Mouse (Mus musculus) testis, adult 2 months (tissue): ENCODE results near the gene Gpank1. TPM values are rescaled to one million over a fixed set of nuclear protein-coding genes. Genes with fewer than 3 reads are reported as not detected.

Experiments
- H3K27ac ChIP-seq: fragments of 200-500 bp; 2 replicates; pipeline ENCODE4 v1.5.1; 2012; ENCODE audit warnings: low read depth, low read length; ENCODE audit not compliant: control insufficient read depth, insufficient read depth
- H3K27me3 ChIP-seq: fragments of 200-500 bp; 2 replicates; pipeline ENCODE4 v1.6.1; 2012; ENCODE audit warnings: mild to moderate bottlenecking, low read length, moderate library complexity; ENCODE audit not compliant: control insufficient read depth, insufficient read depth
- H3K36me3 ChIP-seq: fragments of 200-500 bp; 2 replicates; pipeline ENCODE4 v1.6.1; 2012; ENCODE audit warnings: mild to moderate bottlenecking, low read length; ENCODE audit not compliant: control insufficient read depth, insufficient read depth
- H3K4me1 ChIP-seq: fragments of 200-500 bp; 2 replicates; pipeline ENCODE4 v1.6.1; 2012; ENCODE audit warnings: low read length; ENCODE audit not compliant: control insufficient read depth, insufficient read depth
- H3K4me3 ChIP-seq: fragments of 200-500 bp; 2 replicates; pipeline ENCODE4 v1.5.1; 2012; ENCODE audit warnings: low read depth, mild to moderate bottlenecking, low read length, moderate library complexity, mixed read lengths; ENCODE audit not compliant: control insufficient read depth
- CTCF ChIP-seq: fragments of 200-500 bp; IDR thresholded peaks from 2 replicates; pipeline ENCODE4 v1.5.1; 2012; ENCODE audit warnings: low read depth, mild to moderate bottlenecking, inconsistent platforms, low read length, moderate library complexity; ENCODE audit not compliant: control insufficient read depth, insufficient read depth, insufficient replicate concordance
- POLR2A ChIP-seq: fragments of 200-500 bp; IDR thresholded peaks from 2 replicates; pipeline ENCODE4 v1.6.1; 2012; ENCODE audit warnings: low read depth, mild to moderate bottlenecking, inconsistent platforms, low read length, moderate library complexity; ENCODE audit not compliant: control insufficient read depth
- polyA plus RNA-seq: library from polyadenylated mRNA; depleted of rRNA; stranded (reverse); fragments of >200 nt; gene quantifications from 2 replicates; pipeline ENCODE4 v1.2.3, GENCODE M21; 2012; rRNA removed

Gpank1 gene
- polyA plus RNA-seq, 1 experiment, result 70.0 TPM

DNA sequence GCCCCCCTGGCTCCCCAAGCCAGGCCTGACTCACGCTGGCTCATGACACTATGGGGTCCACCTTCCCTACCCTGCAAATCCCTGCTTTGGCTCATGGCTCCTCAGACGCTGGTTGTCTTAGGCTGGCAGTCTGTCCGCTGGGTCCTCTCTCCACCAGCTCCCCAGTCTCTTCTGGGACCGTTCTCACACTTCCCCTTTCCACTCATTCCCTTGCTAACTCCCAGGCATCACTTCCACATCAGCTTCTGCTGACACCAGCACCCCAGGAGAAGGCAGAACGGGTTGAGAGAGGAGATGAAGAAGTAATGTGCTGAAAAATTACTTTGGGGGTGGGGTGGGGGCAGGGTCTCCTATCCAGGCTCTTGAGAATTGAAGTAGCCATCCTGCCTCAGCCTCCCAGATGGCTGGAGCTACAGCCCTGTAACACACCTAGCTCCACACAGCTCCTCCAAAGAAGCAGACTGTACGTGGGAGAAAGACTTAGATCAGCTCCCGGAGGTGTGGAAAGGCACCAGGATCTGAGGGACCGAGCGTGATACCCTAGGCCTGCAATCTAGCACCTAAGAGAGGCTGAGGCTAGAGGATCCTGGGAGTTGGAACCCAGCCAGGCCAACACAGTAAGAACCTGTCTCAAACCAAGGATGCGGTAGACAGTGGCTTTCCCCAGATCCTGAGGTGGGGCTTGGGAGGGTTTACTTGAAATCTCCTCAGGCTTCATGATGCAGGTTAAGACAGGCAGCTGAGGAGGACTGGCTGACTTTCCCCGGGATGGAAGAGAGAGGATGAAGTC is 51.4 kb downstream of the Gpank1 start:
- Histone ChIP-seq H3K27ac (peak overlapping the region; percentile 39), H3K4me3 (peak overlapping the region; percentile 81), H3K4me1 (no peaks in the 10 kb centered on the region), H3K36me3 (no peaks in the 10 kb centered on the region), H3K27me3 (no peaks in the 10 kb centered on the region)
- no peak for TF ChIP-seq CTCF
- TF ChIP-seq POLR2A, result no peak

DNA sequence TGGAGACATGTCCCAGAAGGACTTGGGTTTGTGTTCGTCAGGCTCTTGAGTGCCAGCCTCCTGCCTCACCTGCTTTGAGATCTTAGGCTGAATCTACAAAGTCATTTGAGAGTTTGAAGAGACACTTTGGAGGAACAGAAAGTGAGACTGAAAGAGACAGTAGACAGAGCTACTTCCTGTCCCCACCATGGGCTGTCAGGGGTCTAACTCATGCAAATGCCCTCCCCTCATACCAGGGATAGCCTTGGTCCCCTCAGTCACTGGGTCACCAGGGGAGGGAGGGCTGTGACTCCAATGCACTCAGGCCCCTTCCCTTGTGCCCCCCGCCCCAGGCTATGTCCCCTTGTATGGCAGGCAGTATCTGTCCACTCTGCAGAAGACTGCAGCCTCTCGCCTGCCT is 52.1 kb downstream of the Gpank1 start:
- no peaks in the 10 kb centered on the region for H3K4me1 ChIP-seq
- no peak overlapping the region for H3K27ac ChIP-seq
- peak overlapping the region; percentile 81 for H3K4me3 ChIP-seq
- no peaks in the 10 kb centered on the region for H3K27me3 ChIP-seq
- no peaks in the 10 kb centered on the region for H3K36me3 ChIP-seq
- TF ChIP-seq POLR2A (no peak), CTCF (no peak)

Other genes with a start within 250 kb of the Gpank1 start
- 4.0 and 4.7 TPM in 2 replicates for gene Zbtb12, start 242.0 kb upstream of the Gpank1 start, polyA plus RNA-seq
- gene Gm20547, start 239.4 kb upstream of the Gpank1 start, polyA plus RNA-seq, result not detected in 2 replicates
- gene C2, start 223.2 kb upstream of the Gpank1 start, polyA plus RNA-seq, result 14.8 and 15.3 TPM in 2 replicates
- gene Ehmt2, start 223.0 kb upstream of the Gpank1 start, polyA plus RNA-seq, result 344 and 384 TPM in 2 replicates
- 0.52 and 2.2 TPM in 2 replicates for gene Slc44a4, start 207.0 kb upstream of the Gpank1 start, polyA plus RNA-seq
- 4.1 and 7.9 TPM in 2 replicates for gene Neu1, start 190.2 kb upstream of the Gpank1 start, polyA plus RNA-seq
- gene Hspa1b, start 162.2 kb upstream of the Gpank1 start, polyA plus RNA-seq, result 2.6 and 5.2 TPM in 2 replicates
- gene Gm20481, start 151.5 kb upstream of the Gpank1 start, polyA plus RNA-seq, result not detected in 2 replicates
- 4.4 and 5.5 TPM in 2 replicates for gene Hspa1a, start 149.3 kb upstream of the Gpank1 start, polyA plus RNA-seq
- gene Hspa1l, start 148.8 kb upstream of the Gpank1 start, polyA plus RNA-seq, result 718 and 731 TPM in 2 replicates
- gene Lsm2, start 139.6 kb upstream of the Gpank1 start, polyA plus RNA-seq, result 480 and 579 TPM in 2 replicates
- gene Vars, start 120.5 kb upstream of the Gpank1 start, polyA plus RNA-seq, result 261 and 309 TPM in 2 replicates
- 0.65 and 0.84 TPM in 2 replicates for gene Vwa7, start 104.9 kb upstream of the Gpank1 start, polyA plus RNA-seq
- 3.5 and 3.8 TPM in 2 replicates for gene Sapcd1, start 93.4 kb upstream of the Gpank1 start, polyA plus RNA-seq
- gene Msh5, start 74.7 kb upstream of the Gpank1 start, polyA plus RNA-seq, result 19.3 and 20.4 TPM in 2 replicates
- 24.1 and 24.8 TPM in 2 replicates for gene Clic1, start 71.5 kb upstream of the Gpank1 start, polyA plus RNA-seq
- gene Ddah2, start 62.4 kb upstream of the Gpank1 start, polyA plus RNA-seq, result 11.1 and 14.4 TPM in 2 replicates
- 117 and 146 TPM in 2 replicates for gene Ly6g6c, start 56.1 kb upstream of the Gpank1 start, polyA plus RNA-seq
- 3.4 and 3.7 TPM in 2 replicates for gene Mpig6b, start 55.3 kb upstream of the Gpank1 start, polyA plus RNA-seq
- gene Ly6g6e, start 44.6 kb upstream of the Gpank1 start, polyA plus RNA-seq, result 0.78 and 0.95 TPM in 2 replicates
- gene Ly6g6d, start 43.4 kb upstream of the Gpank1 start, polyA plus RNA-seq, result 0.85 and 0.99 TPM in 2 replicates
- gene Ly6g6f, start 35.8 kb upstream of the Gpank1 start, polyA plus RNA-seq, result 1.1 and 1.2 TPM in 2 replicates
- 121 and 141 TPM in 2 replicates for gene Abhd16a, start 32.2 kb upstream of the Gpank1 start, polyA plus RNA-seq
- 0.54 TPM in 1 of 2 replicates, not detected in the other for gene Ly6g5c, start 13.2 kb upstream of the Gpank1 start, polyA plus RNA-seq
- 2.9 and 3.1 TPM in 2 replicates for gene Ly6g5b, start 6.0 kb upstream of the Gpank1 start, polyA plus RNA-seq
- 3,095 and 3,228 TPM in 2 replicates for gene Csnk2b, start 598 bp downstream of the Gpank1 start, polyA plus RNA-seq
- 0.91 and 2.5 TPM in 2 replicates for gene D17H6S53E, start 4.9 kb downstream of the Gpank1 start, polyA plus RNA-seq
- 0.41 and 0.48 TPM in 2 replicates for gene Apom, start 10.6 kb downstream of the Gpank1 start, polyA plus RNA-seq
- 709 and 791 TPM in 2 replicates for gene Bag6, start 13.7 kb downstream of the Gpank1 start, polyA plus RNA-seq
- gene Prrc2a, start 43.4 kb downstream of the Gpank1 start, polyA plus RNA-seq, result 515 and 563 TPM in 2 replicates
- gene Aif1, start 54.6 kb downstream of the Gpank1 start, polyA plus RNA-seq, result 435 and 444 TPM in 2 replicates
- 0.65 and 1.3 TPM in 2 replicates for gene Lst1, start 67.0 kb downstream of the Gpank1 start, polyA plus RNA-seq
- gene Ltb, start 73.0 kb downstream of the Gpank1 start, polyA plus RNA-seq, result 0.86 and 0.87 TPM in 2 replicates
- gene Tnf, start 80.6 kb downstream of the Gpank1 start, polyA plus RNA-seq, result 0.07 TPM in 1 of 2 replicates, not detected in the other
- gene Lta, start 83.9 kb downstream of the Gpank1 start, polyA plus RNA-seq, result 0.07 TPM in 1 of 2 replicates, not detected in the other
- not detected in 2 replicates for gene Gm16181, start 99.4 kb downstream of the Gpank1 start, polyA plus RNA-seq
- gene Atp6v1g2, start 112.2 kb downstream of the Gpank1 start, polyA plus RNA-seq, result 10.4 and 11.7 TPM in 2 replicates
- gene Nfkbil1, start 114.3 kb downstream of the Gpank1 start, polyA plus RNA-seq, result 27.9 and 30.2 TPM in 2 replicates
- gene Ddx39b, start 120.3 kb downstream of the Gpank1 start, polyA plus RNA-seq, result 125 and 129 TPM in 2 replicates
- gene H2-D1, start 141.3 kb downstream of the Gpank1 start, polyA plus RNA-seq, result 29.6 and 31.4 TPM in 2 replicates
- gene H2-Q1, start 198.9 kb downstream of the Gpank1 start, polyA plus RNA-seq, result not detected in 2 replicates
- 0.53 and 0.90 TPM in 2 replicates for gene H2-Q2, start 220.8 kb downstream of the Gpank1 start, polyA plus RNA-seq